Mouse (Mus musculus) hindbrain, embryonic 12.5 days (tissue): ENCODE results near the gene Atg4b. TPM values are rescaled to one million over a fixed set of nuclear protein-coding genes. Genes with fewer than 3 reads are reported as not detected.

ENCODE experiments used
- ATAC-seq: fragments of 200-750 bp; cut with Nextera tagmentation; 2 replicates; pipeline ENCODE4 v1.8.0; 2017; ENCODE audit warnings: moderate TSS enrichment; ENCODE audit not compliant: low FRiP score
- H3K27ac ChIP-seq: fragments of 300-500 bp; sonication (generic); 2 replicates; pipeline ENCODE4 v1.5.1; 2016; ENCODE audit warnings: mild to moderate bottlenecking
- H3K27me3 ChIP-seq: fragments of 300-500 bp; sonication (generic); 2 replicates; pipeline ENCODE4 v1.6.1; 2016; ENCODE audit warnings: mild to moderate bottlenecking
- H3K36me3 ChIP-seq: fragments of 300-500 bp; sonication (generic); 2 replicates; pipeline ENCODE4 v1.6.1; 2016; ENCODE audit warnings: mild to moderate bottlenecking
- H3K4me1 ChIP-seq: fragments of 300-500 bp; sonication (generic); 2 replicates; pipeline ENCODE4 v1.6.1; 2016
- H3K4me2 ChIP-seq: fragments of 300-500 bp; sonication (generic); replicated peaks from 2 replicates; pipeline ENCODE4 v1.6.1; 2016; ENCODE audit warnings: mild to moderate bottlenecking
- H3K4me3 ChIP-seq: fragments of 300-500 bp; sonication (generic); 2 replicates; pipeline ENCODE4 v1.5.1; 2016; ENCODE audit warnings: mild to moderate bottlenecking
- H3K9ac ChIP-seq: fragments of 300-500 bp; sonication (generic); 2 replicates; pipeline ENCODE4 v1.6.1; 2016; ENCODE audit warnings: mild to moderate bottlenecking, moderate library complexity
- H3K9me3 ChIP-seq: fragments of 300-500 bp; sonication (generic); replicated peaks from 2 replicates; pipeline ENCODE4 v1.6.1; 2016; ENCODE audit warnings: mild to moderate bottlenecking
- WGBS: fragments of 180-500 bp; shearing (Covaris S2); methylation state at CpG from one replicate; pipeline ENCODE4 v1.1.7; 2016; 5-methylcytosine and 5-hydroxymethylcytosine counted together
- polyA plus RNA-seq: library from polyadenylated mRNA; unstranded; fragments of >200 nt; fragmentation: Nextera tagmentation; extraction: Ambion mirVana; gene quantifications from 2 replicates; pipeline ENCODE4 v1.2.1, GENCODE M21; 2016

The Atg4b gene
- polyA plus RNA-seq, 1 experiment from 2014 or later: 106 TPM

GRCm38 (mm10) chr1:93735859-93736258 lies 15.4 kb upstream of the Atg4b start:
- Histone ChIP-seq H3K9ac (no peak overlapping the region), H3K4me1 (peaks cover 5% of the 10 kb centered on the region), H3K27me3 (no peaks in the 10 kb centered on the region), H3K4me3 (no peak overlapping the region), H3K27ac (no peak overlapping the region), H3K36me3 (no peaks in the 10 kb centered on the region), H3K9me3 (no peaks in the 10 kb centered on the region), H3K4me2 (no peak overlapping the region)
- 88% methylated on average over 3 of the region's 3 CpGs for WGBS
- no peak for ATAC-seq

- Histone ChIP-seq H3K27me3 (no peaks in the 10 kb centered on the region), H3K9ac (no peak overlapping the region), H3K27ac (no peak overlapping the region), H3K4me2 (no peak overlapping the region), H3K9me3 (no peaks in the 10 kb centered on the region), H3K4me1 (no peaks in the 10 kb centered on the region), H3K36me3 (no peaks in the 10 kb centered on the region), H3K4me3 (no peak overlapping the region)
- WGBS: 97% methylated on average over 5 of the region's 5 CpGs
- ATAC-seq: no peak
Measured at GRCm38 (mm10) chr1:93737711-93738110, 13.6 kb upstream of the Atg4b start.

GRCm38 (mm10) chr1:93740671-93741070 lies 10.6 kb upstream of the Atg4b start:
- no peaks in the 10 kb centered on the region for H3K9me3 ChIP-seq
- H3K4me3 ChIP-seq: no peak overlapping the region
- WGBS: 93% methylated on average over 2 of the region's 2 CpGs
- H3K27ac ChIP-seq: no peak overlapping the region
- H3K27me3 ChIP-seq: no peaks in the 10 kb centered on the region
- H3K36me3 ChIP-seq: 0 out of 2 replicates have a peak, but pooled peaks cover 4% of the 10 kb centered on the region
- H3K4me1 ChIP-seq: no peaks in the 10 kb centered on the region
- ATAC-seq: no peak
- H3K9ac ChIP-seq: no peak overlapping the region
- H3K4me2 ChIP-seq: no peak overlapping the region

GRCm38 (mm10) chr1:93741987-93742386 lies 9.3 kb upstream of the Atg4b start:
- no peak overlapping the region for H3K27ac ChIP-seq
- H3K36me3 ChIP-seq: 0 out of 2 replicates have a peak, but pooled peaks cover 4% of the 10 kb centered on the region
- no peaks in the 10 kb centered on the region for H3K9me3 ChIP-seq
- H3K4me3 ChIP-seq: no peak overlapping the region
- ATAC-seq: no peak
- no peak overlapping the region for H3K9ac ChIP-seq
- H3K4me1 ChIP-seq: no peaks in the 10 kb centered on the region
- no peak overlapping the region for H3K4me2 ChIP-seq
- no peaks in the 10 kb centered on the region for H3K27me3 ChIP-seq
- 93% methylated on average over 4 of the region's 4 CpGs for WGBS

GRCm38 (mm10) chr1:93742910-93743309 lies 8.4 kb upstream of the Atg4b start:
- Histone ChIP-seq H3K27me3 (no peaks in the 10 kb centered on the region), H3K9me3 (no peaks in the 10 kb centered on the region), H3K4me3 (no peak overlapping the region), H3K4me1 (no peaks in the 10 kb centered on the region), H3K27ac (no peak overlapping the region), H3K4me2 (no peak overlapping the region), H3K9ac (no peak overlapping the region), H3K36me3 (0 out of 2 replicates have a peak, but pooled peaks cover 4% of the 10 kb centered on the region)
- no peak for ATAC-seq

- no peak overlapping the region for H3K27ac ChIP-seq
- 87% methylated on average over 5 of the region's 5 CpGs for WGBS
- H3K4me3 ChIP-seq: no peak overlapping the region
- ATAC-seq: no peak
- no peak overlapping the region for H3K9ac ChIP-seq
- peaks cover 27% of the 10 kb centered on the region for H3K36me3 ChIP-seq
- no peaks in the 10 kb centered on the region for H3K4me1 ChIP-seq
- no peaks in the 10 kb centered on the region for H3K9me3 ChIP-seq
- no peak overlapping the region for H3K4me2 ChIP-seq
- H3K27me3 ChIP-seq: no peaks in the 10 kb centered on the region
Measured at GRCm38 (mm10) chr1:93746179-93746578, 5.1 kb upstream of the Atg4b start.

GRCm38 (mm10) chr1:93748539-93748938 lies 2.8 kb upstream of the Atg4b start:
- no peaks in the 10 kb centered on the region for H3K27me3 ChIP-seq
- H3K9ac ChIP-seq: no peak overlapping the region
- H3K9me3 ChIP-seq: no peaks in the 10 kb centered on the region
- peaks cover 7% of the 10 kb centered on the region for H3K4me1 ChIP-seq
- ATAC-seq: no peak
- H3K36me3 ChIP-seq: peaks cover 25% of the 10 kb centered on the region
- H3K4me3 ChIP-seq: no peak overlapping the region
- H3K4me2 ChIP-seq: no peak overlapping the region
- WGBS: 97% methylated on average over 1 of the region's 1 CpGs
- no peak overlapping the region for H3K27ac ChIP-seq

- Histone ChIP-seq H3K9ac (peak overlapping the region; percentile 91), H3K9me3 (no peaks in the 10 kb centered on the region), H3K27me3 (no peaks in the 10 kb centered on the region), H3K36me3 (peaks cover 17% of the 10 kb centered on the region), H3K4me1 (peaks cover 28% of the 10 kb centered on the region), H3K27ac (peak overlapping the region; percentile 92), H3K4me3 (peak overlapping the region; percentile 97), H3K4me2 (peak overlapping the region; percentile 76)
- peak; percentile 73 for ATAC-seq
- WGBS: under 1% methylated on average over 53 of the region's 59 CpGs
Measured at GRCm38 (mm10) chr1:93753911-93754572, 2.7 kb downstream of the Atg4b start.

- peak within 1 kb of the TSS; percentile 76 for H3K4me2 ChIP-seq
- H3K4me3 ChIP-seq: peak within 1 kb of the TSS; percentile 97
- ATAC-seq: peak; percentile 92
- H3K9me3 ChIP-seq: no peaks in the 10 kb centered on the region
- peak within 1 kb of the TSS; percentile 91 for H3K9ac ChIP-seq
- no peaks in the 10 kb centered on the region for H3K27me3 ChIP-seq
- WGBS: under 1% methylated on average over 94 of the region's 121 CpGs
- peaks cover 28% of the 10 kb centered on the region for H3K4me1 ChIP-seq
- H3K27ac ChIP-seq: peak within 1 kb of the TSS; percentile 92
- H3K36me3 ChIP-seq: peaks cover 10% of the 10 kb centered on the region
Measured at GRCm38 (mm10) chr1:93754573-93755290, 3.4 kb downstream of the Atg4b start, which contains the start of gene Thap4. Gene Thap4, minus strand, starts transcription at chr1:93754864.

GRCm38 (mm10) chr1:93755291-93755610 lies 4.0 kb downstream of the Atg4b start:
- ATAC-seq: no peak
- H3K4me1 ChIP-seq: peaks cover 28% of the 10 kb centered on the region
- H3K4me3 ChIP-seq: peak overlapping the region; percentile 97
- H3K27me3 ChIP-seq: no peaks in the 10 kb centered on the region
- H3K9me3 ChIP-seq: no peaks in the 10 kb centered on the region
- H3K27ac ChIP-seq: peak overlapping the region; percentile 92
- WGBS: 1% methylated on average over 13 of the region's 13 CpGs
- H3K36me3 ChIP-seq: peaks cover 5% of the 10 kb centered on the region
- H3K9ac ChIP-seq: peak overlapping the region; percentile 91
- H3K4me2 ChIP-seq: peak overlapping the region; percentile 76

GRCm38 (mm10) chr1:93755618-93756017 lies 4.3 kb downstream of the Atg4b start:
- ATAC-seq: no peak
- Histone ChIP-seq H3K36me3 (peaks cover under 1% of the 10 kb centered on the region; the same call in 1 of the 2 replicates), H3K4me1 (peaks cover 28% of the 10 kb centered on the region), H3K27ac (peak overlapping the region; percentile 92; the same call in 1 of the 2 replicates), H3K4me3 (peak overlapping the region; percentile 97), H3K9me3 (no peaks in the 10 kb centered on the region), H3K27me3 (no peaks in the 10 kb centered on the region), H3K4me2 (peak overlapping the region; percentile 76), H3K9ac (peak overlapping the region; percentile 91)
- WGBS: 39% methylated on average over 7 of the region's 7 CpGs

- Histone ChIP-seq H3K36me3 (no peaks in the 10 kb centered on the region), H3K27ac (no peak overlapping the region), H3K4me2 (peak overlapping the region; percentile 76), H3K27me3 (no peaks in the 10 kb centered on the region), H3K4me3 (0 out of 2 replicates have a peak overlapping the region, but pooled peaks have one; percentile 97), H3K4me1 (peaks cover 28% of the 10 kb centered on the region), H3K9ac (no peak overlapping the region), H3K9me3 (no peaks in the 10 kb centered on the region)
- no peak for ATAC-seq
Measured at GRCm38 (mm10) chr1:93756154-93756553, 4.9 kb downstream of the Atg4b start.

GRCm38 (mm10) chr1:93760076-93760475 lies 8.8 kb downstream of the Atg4b start:
- Histone ChIP-seq H3K4me3 (no peak overlapping the region), H3K9ac (no peak overlapping the region), H3K36me3 (no peaks in the 10 kb centered on the region), H3K27me3 (no peaks in the 10 kb centered on the region), H3K4me1 (peaks cover 20% of the 10 kb centered on the region), H3K9me3 (no peaks in the 10 kb centered on the region), H3K4me2 (no peak overlapping the region), H3K27ac (no peak overlapping the region)
- 100% methylated on average over 1 of the region's 1 CpGs for WGBS
- no peak for ATAC-seq
